Mouse (Mus musculus): ENCODE results near the gene Brcc3.

Brcc3 gene

GRCm38 (mm10) chrX:75415936-75416785 lies at the start of gene Brcc3, which contains the start of the genes Cmc4 and Mtcp1:
TSS of gene Brcc3 (plus strand) at chrX:75416628.
TSS of gene Cmc4 (minus strand) at chrX:75416584.
TSS of gene Mtcp1 (minus strand) at chrX:75416588.
- DNase-seq (ENCODE audit: low spot score), result peak; percentile 53

- DNase-seq (ENCODE audit: low spot score), result no peak
Observed at GRCm38 (mm10) chrX:75370197-75370596, 46.2 kb upstream of the Brcc3 start.

GRCm38 (mm10) chrX:75372666-75373425 lies 43.6 kb upstream of the Brcc3 start:
- no peak for DNase-seq (ENCODE audit: low spot score)

GRCm38 (mm10) chrX:75376815-75377214 lies 39.6 kb upstream of the Brcc3 start:
- no peak for DNase-seq (ENCODE audit: low spot score)

DNA sequence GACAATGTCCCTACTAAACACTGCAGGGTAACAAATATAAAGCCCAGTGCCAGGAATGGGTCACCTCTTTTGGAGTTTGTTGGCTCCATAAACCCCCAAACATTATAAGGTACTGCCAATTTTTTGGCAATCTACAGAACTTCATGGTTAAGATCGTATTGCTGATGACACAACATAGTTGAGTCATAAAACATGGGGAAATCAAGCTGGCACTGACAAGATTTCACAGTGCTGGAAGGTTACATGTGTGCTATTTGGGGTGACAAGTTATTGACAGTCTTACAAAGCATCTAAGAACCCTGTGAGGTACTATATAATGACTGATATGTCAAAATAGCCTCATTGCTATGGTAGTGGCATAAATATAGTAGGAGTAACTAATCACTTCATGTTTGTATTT lies 35.3 kb upstream of the Brcc3 start:
- no peak for DNase-seq (ENCODE audit: low spot score)

- DNase-seq (ENCODE audit: low spot score), result no peak
Observed at GRCm38 (mm10) chrX:75381699-75382098, 34.7 kb upstream of the Brcc3 start.

DNA sequence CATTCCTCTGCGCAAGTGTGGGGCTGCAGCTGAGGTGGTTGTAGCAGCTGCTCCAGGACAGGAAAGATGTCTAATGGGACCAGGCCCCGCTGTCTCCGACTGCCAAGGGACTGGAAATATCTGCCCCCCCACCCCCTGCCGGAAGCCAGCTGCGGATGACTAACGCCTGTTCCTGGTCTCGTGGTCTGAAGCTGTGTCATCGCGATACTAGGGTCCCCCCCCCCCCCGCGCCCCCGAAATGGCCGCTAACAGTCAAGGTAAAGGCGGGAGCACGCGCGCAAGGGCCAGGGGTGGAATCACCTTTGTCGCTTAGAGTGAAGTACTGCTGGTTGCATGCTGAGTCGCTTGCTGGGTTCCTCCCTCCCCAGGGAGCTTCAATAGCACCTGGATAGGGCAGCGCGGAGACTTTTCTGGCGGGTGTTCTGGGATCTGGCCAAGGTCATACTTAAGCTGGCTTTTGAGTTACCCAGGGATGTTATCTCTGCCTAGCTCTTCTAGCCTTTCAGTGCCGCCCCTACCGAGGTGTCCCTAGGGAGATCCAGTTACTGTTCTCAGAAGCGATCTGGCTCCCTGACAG lies 34.1 kb upstream of the Brcc3 start, which contains the start of the genes Fundc2 and F8:
Gene Fundc2 (plus strand): TSS at position 205 of the 577 bp plus-strand sequence.
Gene F8 (minus strand): TSS at position 421 of the 577 bp plus-strand sequence.
- DNase-seq (ENCODE audit: low spot score), result peak; percentile 14

DNA sequence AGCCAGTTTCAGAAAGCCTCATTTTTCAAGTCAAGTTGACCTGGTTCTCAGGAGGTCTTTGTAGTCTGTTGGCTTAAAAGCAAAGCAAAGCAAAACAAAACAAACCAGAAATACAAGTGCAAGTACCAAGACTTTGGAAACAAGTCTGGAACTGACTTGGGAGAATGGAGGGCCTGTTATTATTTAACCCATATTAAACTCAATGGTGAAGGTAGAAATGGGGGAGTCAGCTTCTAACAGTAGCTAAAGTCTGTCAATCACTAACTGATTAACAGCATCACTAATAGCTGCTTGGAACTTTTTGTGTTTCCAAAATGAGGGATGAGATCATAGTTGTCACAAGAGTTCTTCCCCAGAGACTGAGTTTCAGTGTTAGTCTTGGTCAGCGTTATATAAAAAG lies 17.0 kb upstream of the Brcc3 start:
- DNase-seq (ENCODE audit: low spot score), result no peak

- DNase-seq (ENCODE audit: low spot score), result no peak
Observed at GRCm38 (mm10) chrX:75402668-75403067, 13.8 kb upstream of the Brcc3 start.

- no peak for DNase-seq (ENCODE audit: low spot score)
Observed at GRCm38 (mm10) chrX:75403350-75403749, 13.1 kb upstream of the Brcc3 start.

GRCm38 (mm10) chrX:75409711-75410110 lies 6.7 kb upstream of the Brcc3 start:
- DNase-seq (ENCODE audit: low spot score), result no peak

DNA sequence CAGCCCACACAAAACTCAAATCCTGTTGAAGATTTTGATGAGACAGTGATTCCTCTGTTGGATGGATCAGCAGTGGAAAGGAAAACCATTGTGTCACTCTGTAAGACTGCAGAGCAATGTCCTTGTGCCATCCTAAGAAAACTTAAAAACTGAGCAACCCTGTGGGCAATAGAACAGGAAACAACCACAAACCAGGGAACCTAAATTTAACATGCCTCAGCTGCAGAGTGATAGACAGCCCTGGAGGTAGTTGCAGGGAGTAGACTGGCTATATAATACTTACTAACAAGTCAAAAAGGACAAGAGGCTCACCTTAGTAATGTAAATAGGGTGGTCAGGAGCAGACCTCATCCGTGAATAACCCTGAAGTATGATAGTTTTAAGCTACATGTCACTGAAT lies 38.2 kb downstream of the Brcc3 start:
- DNase-seq (ENCODE audit: low spot score), result no peak

DNA sequence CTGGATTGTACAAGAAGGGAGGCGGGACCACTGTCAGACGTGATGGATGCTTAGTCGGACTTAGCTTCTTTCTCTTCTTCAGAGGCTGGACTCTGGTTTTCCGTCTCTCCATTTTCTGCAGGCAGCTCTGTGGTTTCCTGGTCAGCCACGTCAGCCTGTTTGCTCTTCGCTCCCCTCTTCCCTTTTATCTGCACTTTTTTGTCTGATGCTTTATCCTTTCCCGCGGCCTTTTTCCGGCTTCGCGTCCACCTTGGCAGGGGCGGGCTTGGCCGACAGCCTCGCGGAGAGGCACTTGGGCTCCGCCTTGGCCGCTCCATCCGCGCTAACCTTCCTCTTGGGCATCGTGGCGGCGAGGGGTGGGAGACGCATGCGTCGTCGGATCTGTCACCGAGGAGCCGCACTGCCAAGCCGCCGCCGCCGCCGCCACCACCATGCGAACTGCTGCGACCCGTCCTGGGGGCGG lies 58.8 kb downstream of the Brcc3 start:
- peak; percentile 13 for DNase-seq (ENCODE audit: low spot score)

- DNase-seq (ENCODE audit: low spot score), result no peak
Observed at GRCm38 (mm10) chrX:75489886-75490285, 73.5 kb downstream of the Brcc3 start.
